Mouse (Mus musculus): ENCODE data around the gene Clip3.

DNA sequence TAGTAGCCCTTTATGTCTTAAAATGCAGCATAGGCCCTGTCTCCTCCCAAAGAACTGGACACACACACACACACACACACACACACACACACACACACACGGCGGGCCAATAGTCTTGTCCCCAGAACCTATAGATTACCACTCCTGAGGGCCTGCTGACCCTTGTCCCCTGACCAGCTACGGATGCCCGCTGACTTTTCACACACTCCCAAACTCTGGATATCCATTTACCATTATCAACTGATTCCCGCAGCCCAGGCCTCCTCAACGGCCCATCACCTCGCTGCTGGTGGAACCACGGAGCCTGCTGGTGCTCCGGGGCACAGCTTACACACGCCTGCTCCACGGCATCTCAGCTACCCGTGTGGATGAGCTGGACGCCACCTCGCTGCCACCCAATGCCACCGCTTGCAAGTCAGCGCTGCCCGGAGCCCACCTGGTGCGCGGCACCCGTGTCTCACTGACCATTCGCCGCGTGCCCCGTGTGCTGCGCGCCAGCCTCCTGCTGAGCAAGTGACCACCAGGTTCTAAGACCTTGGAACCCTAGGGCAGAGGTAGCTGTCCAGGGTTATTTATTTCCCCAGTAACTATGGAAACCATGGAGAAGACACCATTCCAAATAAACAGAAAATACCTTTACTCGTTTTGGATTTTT lies 22.3 kb downstream of the Clip3 start:
- TF ChIP-seq CTCF (IDR thresholded peaks at IDR 0.05; ENCODE audit: low read depth) (no peak), EP300 (IDR thresholded peaks at IDR 0.05; ENCODE audit: low read depth) (no peak)
